Mouse (Mus musculus) layer of hippocampus, adult 2 months (tissue): ENCODE data around the gene Kcnma1. TPM values are rescaled to one million over a fixed set of nuclear protein-coding genes. Genes with fewer than 3 reads are reported as not detected.
A peak's percentile ranks its signal among the peaks of the same experiment; 100 is the strongest.

ENCODE experiments used
- DNase-seq, 2 experiments: peaks; one replicate each; pipeline ENCODE4 v3.0.0; 2022; ENCODE audit warnings: low spot score in 2 of 2
- H3K27ac ChIP-seq: fragments of 200-600 bp; 2 replicates; pipeline ENCODE4 v1.8.1; 2022
- H3K4me3 ChIP-seq: fragments of 200-600 bp; 2 replicates; pipeline ENCODE4 v1.8.1; 2022; ENCODE audit warnings: mild to moderate bottlenecking
- CTCF ChIP-seq: fragments of 200-600 bp; conservative IDR thresholded peaks from 2 replicates; pipeline ENCODE4 v1.8.1; 2022; ENCODE audit warnings: antibody characterized with exemption, mild to moderate bottlenecking, moderate library complexity
- total RNA-seq, 2 experiments: library from RNA; stranded (reverse); gene quantifications; 2 replicates each; pipeline ENCODE4 v1.2.3; 2021

Gene Kcnma1
- total RNA-seq, 2 experiments from 2014 or later, result 141 to 145 TPM

- H3K4me3 ChIP-seq, result no peak overlapping the region
- DNase-seq, result no peak
- no peak overlapping the region for H3K27ac ChIP-seq
- no peak for TF ChIP-seq CTCF
Observed at GRCm38 (mm10) chr14:23407051-23407450, 607.2 kb downstream of the Kcnma1 start.

- Histone ChIP-seq H3K4me3 (no peak overlapping the region), H3K27ac (no peak overlapping the region)
- peak; percentile 85 for TF ChIP-seq CTCF
- peak; percentile 68 to 70 for DNase-seq
Observed at GRCm38 (mm10) chr14:23400777-23401469, 613.4 kb downstream of the Kcnma1 start.

- H3K27ac ChIP-seq, result no peak overlapping the region
- no peak overlapping the region for H3K4me3 ChIP-seq
- no peak for DNase-seq
- no peak for TF ChIP-seq CTCF
Observed at GRCm38 (mm10) chr14:23397642-23398041, 616.6 kb downstream of the Kcnma1 start.

GRCm38 (mm10) chr14:23391566-23391965 is 622.7 kb downstream of the Kcnma1 start:
- TF ChIP-seq CTCF, result no peak
- Histone ChIP-seq H3K27ac (no peak overlapping the region), H3K4me3 (no peak overlapping the region)
- DNase-seq, result no peak

- H3K27ac ChIP-seq, result no peak overlapping the region
- no peak overlapping the region for H3K4me3 ChIP-seq
- DNase-seq, result no peak
- TF ChIP-seq CTCF, result no peak
Observed at GRCm38 (mm10) chr14:23390768-23391167, 623.5 kb downstream of the Kcnma1 start.

GRCm38 (mm10) chr14:23390161-23390560 is 624.1 kb downstream of the Kcnma1 start:
- no peak overlapping the region for H3K4me3 ChIP-seq
- no peak for TF ChIP-seq CTCF
- no peak overlapping the region for H3K27ac ChIP-seq
- DNase-seq, result no peak

GRCm38 (mm10) chr14:23386786-23387185 is 627.5 kb downstream of the Kcnma1 start:
- no peak overlapping the region for H3K4me3 ChIP-seq
- no peak for DNase-seq
- H3K27ac ChIP-seq, result no peak overlapping the region
- TF ChIP-seq CTCF, result no peak

GRCm38 (mm10) chr14:23385776-23386608 is 628.3 kb downstream of the Kcnma1 start:
- TF ChIP-seq CTCF, result no peak
- H3K27ac ChIP-seq, result no peak overlapping the region
- DNase-seq, result no peak

GRCm38 (mm10) chr14:23378351-23379087 is 635.8 kb downstream of the Kcnma1 start:
- DNase-seq, result no peak
- no peak for TF ChIP-seq CTCF
- Histone ChIP-seq H3K4me3 (no peak overlapping the region), H3K27ac (no peak overlapping the region)

More at GRCm38 (mm10) chr14:23385776-23386608, 628.3 kb downstream of the Kcnma1 start:
- H3K4me3 ChIP-seq, result no peak overlapping the region

GRCm38 (mm10) chr14:23372021-23372420 is 642.3 kb downstream of the Kcnma1 start:
- Histone ChIP-seq H3K4me3 (no peak overlapping the region), H3K27ac (no peak overlapping the region)
- DNase-seq, result no peak
- TF ChIP-seq CTCF, result no peak

GRCm38 (mm10) chr14:23360491-23360995 is 653.7 kb downstream of the Kcnma1 start:
- no peak overlapping the region for H3K27ac ChIP-seq
- no peak for TF ChIP-seq CTCF
- H3K4me3 ChIP-seq, result no peak overlapping the region
- no peak for DNase-seq

- DNase-seq, result no peak
- H3K27ac ChIP-seq, result no peak overlapping the region
- no peak for TF ChIP-seq CTCF
- no peak overlapping the region for H3K4me3 ChIP-seq
Observed at GRCm38 (mm10) chr14:23358776-23359175, 655.5 kb downstream of the Kcnma1 start.
